Mouse (Mus musculus): ENCODE data around the gene Taar1. TPM values are rescaled to one million over a fixed set of nuclear protein-coding genes. Genes with fewer than 3 reads are reported as not detected.
A peak's percentile ranks its signal among the peaks of the same experiment; 100 is the strongest.

Taar1 gene
- polyA plus RNA-seq (2015; fragmentation: Nextera tagmentation; extraction: Ambion mirVana), result not detected in 2 replicates

GRCm38 (mm10) chr10:23920056-23920455, at the start of gene Taar1:
TSS of gene Taar1 (plus strand) at chr10:23920356.
- H3K4me2 ChIP-seq (replicated peaks), result no peak within 1 kb of the TSS
- no peak within 1 kb of the TSS for H3K9ac ChIP-seq (replicated peaks)
- WGBS, result 91% methylated on average over 4 of the region's 4 CpGs
- H3K27me3 ChIP-seq, result no peaks in the 10 kb centered on the region
- H3K36me3 ChIP-seq, result no peaks in the 10 kb centered on the region
- no peaks in the 10 kb centered on the region for H3K9me3 ChIP-seq
- H3K4me3 ChIP-seq, result no peak within 1 kb of the TSS
- H3K27ac ChIP-seq (replicated peaks), result no peak within 1 kb of the TSS
- ATAC-seq (replicated peaks), result no peak
- no peaks in the 10 kb centered on the region for H3K4me1 ChIP-seq

GRCm38 (mm10) chr10:23880695-23881094, 39.5 kb upstream of the Taar1 start:
- Histone ChIP-seq H3K4me3 (no peak overlapping the region), H3K9me3 (no peaks in the 10 kb centered on the region), H3K27me3 (no peaks in the 10 kb centered on the region), H3K9ac (replicated peaks) (no peak overlapping the region), H3K36me3 (no peaks in the 10 kb centered on the region), H3K4me2 (replicated peaks) (no peak overlapping the region), H3K27ac (replicated peaks) (no peak overlapping the region), H3K4me1 (no peaks in the 10 kb centered on the region)
- 86% methylated on average over 6 of the region's 6 CpGs for WGBS
- ATAC-seq (replicated peaks), result no peak

GRCm38 (mm10) chr10:23884910-23885309, 35.2 kb upstream of the Taar1 start:
- 98% methylated on average over 1 of the region's 1 CpGs for WGBS
- no peak for ATAC-seq (replicated peaks)
- Histone ChIP-seq H3K4me2 (replicated peaks) (no peak overlapping the region), H3K9me3 (no peaks in the 10 kb centered on the region), H3K36me3 (no peaks in the 10 kb centered on the region), H3K4me1 (no peaks in the 10 kb centered on the region), H3K27ac (replicated peaks) (no peak overlapping the region), H3K4me3 (no peak overlapping the region), H3K9ac (replicated peaks) (no peak overlapping the region), H3K27me3 (no peaks in the 10 kb centered on the region)

- Histone ChIP-seq H3K27me3 (no peaks in the 10 kb centered on the region), H3K4me2 (replicated peaks) (no peak overlapping the region), H3K4me3 (no peak overlapping the region), H3K36me3 (no peaks in the 10 kb centered on the region), H3K9me3 (no peaks in the 10 kb centered on the region), H3K27ac (replicated peaks) (no peak overlapping the region), H3K4me1 (no peaks in the 10 kb centered on the region), H3K9ac (replicated peaks) (no peak overlapping the region)
- no peak for ATAC-seq (replicated peaks)
- WGBS, result 83% methylated on average over 3 of the region's 3 CpGs
These were observed 34.1 kb upstream of the Taar1 start for GRCm38 (mm10) chr10:23886060-23886459.

GRCm38 (mm10) chr10:23892987-23893386, 27.2 kb upstream of the Taar1 start:
- H3K4me3 ChIP-seq, result no peak overlapping the region
- no peaks in the 10 kb centered on the region for H3K27me3 ChIP-seq
- H3K27ac ChIP-seq (replicated peaks), result no peak overlapping the region
- no peak overlapping the region for H3K4me2 ChIP-seq (replicated peaks)
- WGBS, result 98% methylated on average over 1 of the region's 1 CpGs
- H3K9ac ChIP-seq (replicated peaks), result no peak overlapping the region
- H3K36me3 ChIP-seq, result no peaks in the 10 kb centered on the region
- H3K9me3 ChIP-seq, result no peaks in the 10 kb centered on the region
- H3K4me1 ChIP-seq, result no peaks in the 10 kb centered on the region
- ATAC-seq (replicated peaks), result no peak

- peak within 1 kb of the TSS; percentile 24; the same call in 1 of the 2 replicates for H3K4me2 ChIP-seq (replicated peaks)
- no peak within 1 kb of the TSS for H3K9ac ChIP-seq (replicated peaks)
- no peaks in the 10 kb centered on the region for H3K36me3 ChIP-seq
- H3K4me3 ChIP-seq, result no peak within 1 kb of the TSS
- no peaks in the 10 kb centered on the region for H3K9me3 ChIP-seq
- H3K4me1 ChIP-seq, result no peaks in the 10 kb centered on the region
- H3K27ac ChIP-seq (replicated peaks), result no peak within 1 kb of the TSS
- H3K27me3 ChIP-seq, result no peaks in the 10 kb centered on the region
- ATAC-seq (replicated peaks), result no peak
- 43% methylated on average over 21 of the region's 21 CpGs for WGBS
These were observed 25.4 kb upstream of the Taar1 start, which contains the start of gene Vnn1 for GRCm38 (mm10) chr10:23894601-23895349. TSS of gene Vnn1 (plus strand) at chr10:23894688.

- Histone ChIP-seq H3K36me3 (no peaks in the 10 kb centered on the region), H3K4me3 (no peak overlapping the region), H3K4me1 (no peaks in the 10 kb centered on the region), H3K27ac (replicated peaks) (no peak overlapping the region), H3K27me3 (no peaks in the 10 kb centered on the region), H3K4me2 (replicated peaks) (no peak overlapping the region), H3K9me3 (no peaks in the 10 kb centered on the region), H3K9ac (replicated peaks) (no peak overlapping the region)
- WGBS, result 84% methylated on average over 7 of the region's 7 CpGs
- no peak for ATAC-seq (replicated peaks)
These were observed 24.8 kb upstream of the Taar1 start for GRCm38 (mm10) chr10:23895376-23895775.

GRCm38 (mm10) chr10:23901119-23901518, 19.0 kb upstream of the Taar1 start:
- Histone ChIP-seq H3K27ac (replicated peaks) (no peak overlapping the region), H3K4me1 (no peaks in the 10 kb centered on the region), H3K27me3 (no peaks in the 10 kb centered on the region), H3K4me2 (replicated peaks) (no peak overlapping the region), H3K4me3 (no peak overlapping the region), H3K9me3 (no peaks in the 10 kb centered on the region), H3K9ac (replicated peaks) (no peak overlapping the region), H3K36me3 (no peaks in the 10 kb centered on the region)
- 10% methylated on average over 3 of the region's 3 CpGs for WGBS
- ATAC-seq (replicated peaks), result peak; percentile 69

- no peaks in the 10 kb centered on the region for H3K27me3 ChIP-seq
- H3K4me2 ChIP-seq (replicated peaks), result no peak overlapping the region
- no peak for ATAC-seq (replicated peaks)
- no peaks in the 10 kb centered on the region for H3K9me3 ChIP-seq
- H3K4me1 ChIP-seq, result no peaks in the 10 kb centered on the region
- WGBS, result 80% methylated on average over 1 of the region's 1 CpGs
- no peak overlapping the region for H3K27ac ChIP-seq (replicated peaks)
- H3K4me3 ChIP-seq, result no peak overlapping the region
- no peaks in the 10 kb centered on the region for H3K36me3 ChIP-seq
- no peak overlapping the region for H3K9ac ChIP-seq (replicated peaks)
These were observed 14.5 kb upstream of the Taar1 start for GRCm38 (mm10) chr10:23905661-23906060.

GRCm38 (mm10) chr10:23922468-23922867, 2.3 kb downstream of the Taar1 start:
- H3K36me3 ChIP-seq, result no peaks in the 10 kb centered on the region
- H3K27me3 ChIP-seq, result no peaks in the 10 kb centered on the region
- H3K9me3 ChIP-seq, result no peaks in the 10 kb centered on the region
- H3K4me1 ChIP-seq, result no peaks in the 10 kb centered on the region
- no peak overlapping the region for H3K4me3 ChIP-seq
- ATAC-seq (replicated peaks), result no peak
- no peak overlapping the region for H3K4me2 ChIP-seq (replicated peaks)
- 72% methylated on average over 3 of the region's 3 CpGs for WGBS
- no peak overlapping the region for H3K27ac ChIP-seq (replicated peaks)
- H3K9ac ChIP-seq (replicated peaks), result no peak overlapping the region

- H3K4me3 ChIP-seq, result no peak overlapping the region
- no peaks in the 10 kb centered on the region for H3K36me3 ChIP-seq
- no peaks in the 10 kb centered on the region for H3K27me3 ChIP-seq
- H3K9ac ChIP-seq (replicated peaks), result no peak overlapping the region
- H3K9me3 ChIP-seq, result no peaks in the 10 kb centered on the region
- H3K4me2 ChIP-seq (replicated peaks), result no peak overlapping the region
- no peaks in the 10 kb centered on the region for H3K4me1 ChIP-seq
- WGBS, result 83% methylated on average over 2 of the region's 2 CpGs
- no peak for ATAC-seq (replicated peaks)
- H3K27ac ChIP-seq (replicated peaks), result no peak overlapping the region
These were observed 3.8 kb downstream of the Taar1 start for GRCm38 (mm10) chr10:23923941-23924340.

GRCm38 (mm10) chr10:23937613-23938012, 17.5 kb downstream of the Taar1 start:
- 40% methylated on average over 4 of the region's 4 CpGs for WGBS
- H3K4me1 ChIP-seq, result no peaks in the 10 kb centered on the region
- no peak for ATAC-seq (replicated peaks)
- no peak overlapping the region for H3K4me3 ChIP-seq
- no peak overlapping the region for H3K4me2 ChIP-seq (replicated peaks)
- no peaks in the 10 kb centered on the region for H3K36me3 ChIP-seq
- no peaks in the 10 kb centered on the region for H3K9me3 ChIP-seq
- H3K9ac ChIP-seq (replicated peaks), result no peak overlapping the region
- H3K27me3 ChIP-seq, result no peaks in the 10 kb centered on the region
- H3K27ac ChIP-seq (replicated peaks), result no peak overlapping the region

GRCm38 (mm10) chr10:23938312-23938711, 18.2 kb downstream of the Taar1 start, which contains the start of gene Taar2:
TSS of gene Taar2 (plus strand) at chr10:23938572.
- no peak within 1 kb of the TSS for H3K4me3 ChIP-seq

More at GRCm38 (mm10) chr10:23938312-23938711, 18.2 kb downstream of the Taar1 start, which contains the start of gene Taar2:
- no peak within 1 kb of the TSS for H3K27ac ChIP-seq (replicated peaks)
- H3K36me3 ChIP-seq, result no peaks in the 10 kb centered on the region
- no peak for ATAC-seq (replicated peaks)
- no peak within 1 kb of the TSS for H3K4me2 ChIP-seq (replicated peaks)
- H3K27me3 ChIP-seq, result no peaks in the 10 kb centered on the region
- WGBS, result 48% methylated on average over 6 of the region's 6 CpGs
- H3K4me1 ChIP-seq, result no peaks in the 10 kb centered on the region
- no peak within 1 kb of the TSS for H3K9ac ChIP-seq (replicated peaks)
- H3K9me3 ChIP-seq, result no peaks in the 10 kb centered on the region

Measured in forebrain, embryonic 15.5 days (tissue).